8 mouse cellular contexts compared by ENCODE assay signal in genomic region chr2:38535521-38536220, GRCm38 (mm10). TPM values are rescaled to one million over a fixed set of nuclear protein-coding genes. Genes with fewer than 3 reads are reported as not detected.
DNase-seq lines count a peak whose midpoint lies in the region; ATAC-seq and TF ChIP-seq lines count a peak whose summit lies in the region.
"Had no signal": no experiment of that assay in that cellular context is flagged by ENCODE, and none has a peak within 500 bp of the region (broad histone marks: within the 10 kb centered on the region; RNA-seq: fewer than 3 reads in every experiment).

No protein-coding gene starts in this region.

- peak; percentile 42 to 52 for DNase-seq in lung, adult 18-20 months
- DNase-seq in lung, adult 2 months: no peak
- DNase-seq in stomach, postnatal 0 days (ENCODE audit: low spot score): no peak
- no peak for DNase-seq in urinary bladder, postnatal 36 days (ENCODE audit: low spot score in 2 of 2)
- DNase-seq in right cerebral cortex, postnatal 14 days: no peak
- DNase-seq: embryo, embryonic 11 days had no signal

- peaks cover 34% of the 10 kb centered on the region for H3K4me1 ChIP-seq in lung, adult 2 months (ENCODE audit: control insufficient read depth, insufficient read depth, low read length)
- H3K4me1 ChIP-seq in embryonic fibroblast, embryonic 13.5 days (ENCODE audit: control insufficient read depth, insufficient read depth, low read length): peaks cover 29% of the 10 kb centered on the region
- peaks cover 92% of the 10 kb centered on the region for H3K4me1 ChIP-seq in liver, embryonic 12.5 days
- peaks cover 15% of the 10 kb centered on the region for H3K4me1 ChIP-seq in stomach, postnatal 0 days (replicated peaks; ENCODE audit: control insufficient read depth, insufficient read depth)

- H3K9me3 ChIP-seq in liver, embryonic 12.5 days (replicated peaks): no peaks in the 10 kb centered on the region
- H3K9me3 ChIP-seq in stomach, postnatal 0 days (ENCODE audit: control insufficient read depth, low read length): no peaks in the 10 kb centered on the region

- TF ChIP-seq EP300 in stomach, postnatal 0 days (optimal IDR thresholded peaks at IDR 0.05): no peak

- 0 out of 2 replicates have a peak, but pooled peaks cover 2% of the 10 kb centered on the region for H3K27me3 ChIP-seq in liver, embryonic 12.5 days (replicated peaks)
- no peaks in the 10 kb centered on the region for H3K27me3 ChIP-seq in stomach, postnatal 0 days (ENCODE audit: control insufficient read depth, insufficient read depth, low read length)

- H3K4me3 ChIP-seq in lung, adult 2 months (replicated peaks; ENCODE audit: extremely low read depth, low read depth, low read length): no peak overlapping the region
- no peak overlapping the region for H3K4me3 ChIP-seq in embryonic fibroblast, embryonic 13.5 days (ENCODE audit: insufficient read depth, low read length)
- H3K4me3 ChIP-seq in liver, embryonic 12.5 days: peak overlapping the region; percentile 23; the same call in 1 of the 2 replicates
- no peak overlapping the region for H3K4me3 ChIP-seq in stomach, postnatal 0 days (ENCODE audit: low read depth, low read length)

- ATAC-seq in liver, embryonic 12.5 days: no peak
- no peak for ATAC-seq in stomach, postnatal 0 days (ENCODE audit: low FRiP score, low TSS enrichment)

- WGBS in lung, adult 2 months: 37% methylated on average over 14 of the region's 14 CpGs
- 20% methylated on average over 14 of the region's 14 CpGs for WGBS in liver, embryonic 12.5 days (ENCODE audit: insufficient replicate concordance)
- 44% methylated on average over 14 of the region's 14 CpGs for WGBS in stomach, postnatal 0 days

- peak overlapping the region; percentile 23 for H3K27ac ChIP-seq in embryonic fibroblast, embryonic 13.5 days (ENCODE audit: insufficient read depth, low read length)
- peak overlapping the region; percentile 89 for H3K27ac ChIP-seq in liver, embryonic 12.5 days
- H3K27ac ChIP-seq in stomach, postnatal 0 days (replicated peaks): peak overlapping the region; percentile 45; the same call in 1 of the 2 replicates

- no peaks in the 10 kb centered on the region for H3K36me3 ChIP-seq in liver, embryonic 12.5 days
- no peaks in the 10 kb centered on the region for H3K36me3 ChIP-seq in stomach, postnatal 0 days (ENCODE audit: control insufficient read depth, insufficient read depth, low read length)

- peak overlapping the region; percentile 62 for H3K4me2 ChIP-seq in liver, embryonic 12.5 days
- no peak overlapping the region for H3K4me2 ChIP-seq in stomach, postnatal 0 days (replicated peaks; ENCODE audit: low read depth)

- no peak for TF ChIP-seq CTCF in lung, adult 2 months (IDR thresholded peaks at IDR 0.05; ENCODE audit: insufficient read depth, low read length)
- no peak for TF ChIP-seq CTCF in embryonic fibroblast, embryonic 13.5 days (IDR thresholded peaks at IDR 0.05; ENCODE audit: borderline replicate concordance, insufficient read depth, low read length)
- TF ChIP-seq CTCF in stomach, postnatal 0 days (IDR thresholded peaks at IDR 0.05; ENCODE audit: low read depth): no peak

- no peak for TF ChIP-seq POLR2A in lung, adult 2 months (IDR thresholded peaks at IDR 0.05; ENCODE audit: borderline replicate concordance, extremely low read depth, low read depth, low read length)
- TF ChIP-seq POLR2A in embryonic fibroblast, embryonic 13.5 days (IDR thresholded peaks at IDR 0.05; ENCODE audit: low read depth, low read length): no peak

- peak overlapping the region; percentile 69 for H3K9ac ChIP-seq in liver, embryonic 12.5 days
- H3K9ac ChIP-seq in stomach, postnatal 0 days (ENCODE audit: low read length): no peak overlapping the region

RNA-seq across cellular contexts. Expression of gene Nek6, which starts 24.2 kb away (rescaled TPM):
- polyA plus RNA-seq in lung, adult 2 months (2012; rRNA removed): 25.8 and 27.6 TPM in 2 replicates
- 38.1 and 52.3 TPM in 2 replicates for polyA plus RNA-seq in embryonic fibroblast, embryonic 13.5 days (2011; ENCODE audit: insufficient read length, low read depth, missing spikeins)
- 42.7 and 45.7 TPM in 2 replicates for polyA plus RNA-seq in liver, embryonic 12.5 days (2016; fragmentation: Nextera tagmentation; extraction: Ambion mirVana)
- 43.7 and 43.8 TPM in 2 replicates for polyA plus RNA-seq in stomach, postnatal 0 days (2015; fragmentation: Nextera tagmentation; extraction: Ambion mirVana)

Comparison
In these comparisons a context has a peak if more than half of its experiments do, and no peak if none do; other contexts are left out.
1. DNase-seq: peak in lung, adult 18-20 months (2 of 2); none in lung, adult 2 months (single experiment), stomach, postnatal 0 days (single experiment), urinary bladder, postnatal 36 days (0 of 2) and right cerebral cortex, postnatal 14 days (single experiment).
2. H3K27ac ChIP-seq: peak in every context shown above with its lines; median percentile 89 in liver, embryonic 12.5 days; 45 in stomach, postnatal 0 days; 23 in embryonic fibroblast, embryonic 13.5 days.